Mouse (Mus musculus): ENCODE results near the gene Traf3.

DNA sequence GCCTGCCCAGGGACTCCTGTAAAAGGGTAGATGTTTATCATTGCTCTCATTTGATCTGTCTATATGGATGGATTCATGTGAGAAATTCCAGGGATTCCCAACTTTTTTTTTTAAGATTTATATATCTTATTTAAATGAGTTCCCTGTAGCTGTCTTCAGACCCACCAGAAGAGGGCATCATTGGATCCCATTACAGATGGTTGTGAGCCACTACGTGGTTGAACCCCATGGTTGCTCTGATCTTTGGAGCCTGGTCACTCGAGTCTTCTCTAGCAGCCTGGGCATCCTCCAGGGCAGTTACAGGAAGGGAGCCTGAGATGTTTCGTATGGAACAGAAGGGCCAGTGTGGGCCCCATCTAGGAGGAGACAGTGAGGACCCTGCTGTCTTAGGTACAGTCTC, 82.9 kb downstream of the Traf3 start:
- TF ChIP-seq CTCF (IDR thresholded peaks at IDR 0.05; ENCODE audit: control insufficient read depth, insufficient read depth, insufficient read length) (no peak), MYOD1 (IDR thresholded peaks at IDR 0.05; ENCODE audit: control insufficient read depth, insufficient read length, low read depth) (no peak), MAX (IDR thresholded peaks at IDR 0.05) (no peak), CEBPB (IDR thresholded peaks at IDR 0.05; ENCODE audit: low read depth) (no peak), MYOG (IDR thresholded peaks at IDR 0.05; ENCODE audit: control insufficient read depth, extremely low read depth, insufficient read length) (no peak)
